Mouse (Mus musculus) adrenal gland, adult 18-20 months (tissue): ENCODE results near the gene Kif3c. TPM values are rescaled to one million over a fixed set of nuclear protein-coding genes. Genes with fewer than 3 reads are reported as not detected.

ENCODE experiments used
- DNase-seq, 2 experiments: peaks; one replicate each; pipeline ENCODE4 v3.0.0; 2021 to 2022; ENCODE audit warnings: low spot score in 2 of 2
- long read RNA-seq, 2 experiments: library from polyadenylated mRNA; stranded (forward); transcript quantifications; one replicate each; pipeline ENCODE4 v2.0.0; 2021
- total RNA-seq, 2 experiments: library from RNA; stranded (reverse); gene quantifications; 1 replicate in 1 of 2; 2 replicates in 1 of 2; pipeline ENCODE4 v1.2.3; 2021

Kif3c gene
- 10 to 100 TPM; 15.0 to 23.6 TPM for total RNA-seq
- long read RNA-seq, experiment 1, full-length matches to known transcripts = 15 of 15 reads
- long read RNA-seq, experiment 1, partial matches to known transcripts = 0 of 15 reads
- long read RNA-seq, experiment 1, other reads (novel, unspliced or antisense) = 0 of 15 reads
- long read RNA-seq, experiment 2, full-length matches to known transcripts = 65 of 78 reads
- long read RNA-seq, experiment 2, partial matches to known transcripts = 7 of 78 reads
- long read RNA-seq, experiment 2, other reads (novel, unspliced or antisense) = 6 of 78 reads

DNA sequence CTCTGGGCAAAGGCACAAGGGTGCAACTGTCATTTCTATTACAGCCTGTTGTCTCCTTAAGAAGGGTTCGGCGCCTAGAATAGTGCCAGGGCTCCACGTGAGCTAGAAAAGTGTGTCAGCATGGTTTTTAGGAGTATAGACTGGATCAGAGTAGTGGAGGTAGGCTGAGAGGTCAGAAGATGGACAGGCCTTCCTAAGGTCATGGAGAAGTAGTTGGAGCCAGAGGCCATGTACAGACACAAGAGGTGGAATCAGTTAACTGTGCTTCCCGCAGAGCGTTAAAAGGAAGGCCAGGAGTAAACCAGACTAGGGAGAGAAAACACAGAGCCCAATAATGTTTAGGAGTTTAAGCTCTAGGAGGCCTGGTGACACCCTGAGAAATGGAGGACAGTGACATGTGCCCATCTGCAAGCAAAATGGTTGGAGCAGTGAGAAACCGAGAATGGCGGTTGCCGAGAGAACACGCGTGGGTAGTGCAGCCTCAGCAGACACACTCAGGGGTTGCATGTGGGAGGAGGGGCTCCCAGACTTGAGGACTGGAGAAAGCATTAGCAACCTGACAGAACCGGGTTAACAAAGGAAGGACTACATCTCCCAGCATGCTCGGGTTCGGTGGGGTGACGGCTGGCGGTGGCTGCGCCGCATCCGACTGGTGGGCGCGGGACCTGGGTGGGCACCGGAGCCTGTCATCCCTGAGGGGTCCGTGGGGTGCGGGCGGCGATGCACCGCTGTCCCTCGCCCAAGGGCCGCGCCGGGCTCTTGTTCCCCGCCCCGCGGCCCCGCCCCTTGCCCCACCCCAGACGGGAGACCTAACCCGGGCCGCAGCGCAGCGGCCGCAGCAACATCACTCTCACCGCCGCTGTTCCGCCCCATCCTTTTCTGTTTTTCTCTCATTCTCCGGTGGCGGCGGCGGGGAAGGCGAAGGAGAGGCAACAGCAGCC is at the start of gene Kif3c:
Gene Kif3c, plus strand, starts transcription at position 625 of the 941 bp plus-strand sequence.
- DNase-seq = peak; percentile 58 to 64

DNA sequence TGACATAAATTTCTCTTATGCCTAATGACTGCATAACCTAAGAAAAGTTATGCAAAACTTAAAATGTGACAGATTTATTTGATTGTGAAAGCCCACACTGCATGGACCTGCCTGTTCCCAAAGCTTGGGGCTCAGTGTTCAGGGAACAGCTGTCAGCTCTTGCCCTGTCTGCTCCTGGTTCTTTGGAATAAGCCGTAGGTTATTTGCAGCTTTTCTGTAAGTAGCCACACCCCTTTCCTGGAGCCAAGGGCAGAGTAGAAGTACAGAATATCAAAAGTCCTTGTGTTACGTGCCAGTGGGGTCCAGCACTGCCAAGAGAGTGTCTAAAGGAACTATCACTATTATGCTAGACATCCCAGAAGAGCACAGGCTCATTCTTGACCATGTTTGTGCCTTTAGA is 48.8 kb upstream of the Kif3c start:
- DNase-seq = no peak

DNA sequence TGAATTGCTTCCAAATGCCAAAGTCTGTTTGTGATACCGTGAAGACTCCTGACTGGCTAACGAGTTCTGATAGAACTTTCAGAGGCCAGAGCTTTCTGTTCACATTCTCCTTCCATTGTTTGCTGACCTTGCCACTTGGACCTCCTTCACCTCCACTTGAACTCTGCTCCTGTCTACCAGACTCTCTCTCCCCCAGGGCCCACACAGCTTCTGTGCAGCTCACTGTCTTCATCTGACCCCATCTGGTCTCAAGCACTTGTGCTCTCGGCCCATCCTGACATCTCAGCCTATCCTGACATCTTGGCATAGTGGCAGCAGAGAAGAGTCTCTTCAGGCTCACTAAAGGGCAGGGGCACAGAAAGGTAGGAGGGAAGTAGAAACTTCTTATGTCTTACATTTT is 48.0 kb upstream of the Kif3c start:
- no peak for DNase-seq

DNA sequence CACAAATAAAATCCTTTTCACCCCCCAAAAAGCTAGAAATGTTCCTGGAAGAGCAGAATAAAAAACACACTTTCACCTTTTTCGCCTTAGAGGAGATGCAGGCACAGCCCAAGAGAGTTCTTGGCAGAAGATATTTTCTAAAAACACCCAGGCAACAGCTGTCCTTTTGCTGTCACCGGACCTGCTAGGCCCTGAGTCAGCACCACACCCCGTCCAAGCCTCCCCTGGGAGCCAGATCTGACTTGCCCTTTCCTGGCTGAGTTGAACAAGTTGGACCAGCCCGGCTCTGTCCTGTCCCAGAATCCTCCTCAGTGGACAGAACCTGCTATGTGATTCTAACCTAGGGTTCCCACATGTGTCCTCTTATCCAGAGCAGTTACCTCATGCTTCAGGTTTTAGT is 45.6 kb upstream of the Kif3c start:
- no peak for DNase-seq

DNA sequence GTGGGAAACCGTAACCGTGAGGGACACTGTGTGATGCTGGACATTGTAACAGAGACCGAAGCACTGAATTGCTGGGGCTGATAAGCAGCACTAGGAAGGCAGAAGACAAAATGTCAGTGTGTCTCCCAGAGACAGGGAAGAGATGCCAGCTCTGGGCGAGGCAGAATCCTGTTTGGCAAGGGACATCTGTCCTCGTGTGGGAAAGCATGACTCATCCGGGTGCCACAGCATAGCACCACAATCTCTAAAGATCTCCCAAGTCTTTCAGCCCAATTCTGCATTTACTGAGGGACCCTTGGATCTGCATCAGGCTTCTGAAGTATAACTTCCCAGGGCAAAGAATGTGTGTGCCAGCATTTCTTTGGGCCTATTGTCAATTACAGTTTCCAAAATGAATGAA is 41.7 kb upstream of the Kif3c start:
- DNase-seq = peak in 1 of 2 experiments; percentile 40

DNA sequence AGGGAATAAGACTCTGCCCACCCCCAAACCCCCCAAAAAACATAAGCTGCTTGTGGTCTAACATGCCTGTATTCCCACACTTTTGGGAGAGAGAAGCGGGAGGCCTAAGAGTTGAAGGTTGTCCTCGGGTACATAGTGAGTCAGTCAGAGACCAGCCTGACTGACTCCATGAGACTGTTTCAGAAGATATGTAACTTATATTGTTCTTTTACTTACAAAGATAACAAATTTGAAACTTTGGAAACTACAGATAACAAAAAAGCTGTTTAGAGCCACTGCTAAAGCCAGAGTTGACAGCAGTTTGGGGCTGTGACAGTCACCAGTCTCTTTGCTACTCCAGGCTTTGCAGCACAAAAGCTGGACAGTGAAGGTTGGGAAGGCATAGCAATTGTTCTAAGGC is 39.7 kb upstream of the Kif3c start:
- DNase-seq = no peak

DNA sequence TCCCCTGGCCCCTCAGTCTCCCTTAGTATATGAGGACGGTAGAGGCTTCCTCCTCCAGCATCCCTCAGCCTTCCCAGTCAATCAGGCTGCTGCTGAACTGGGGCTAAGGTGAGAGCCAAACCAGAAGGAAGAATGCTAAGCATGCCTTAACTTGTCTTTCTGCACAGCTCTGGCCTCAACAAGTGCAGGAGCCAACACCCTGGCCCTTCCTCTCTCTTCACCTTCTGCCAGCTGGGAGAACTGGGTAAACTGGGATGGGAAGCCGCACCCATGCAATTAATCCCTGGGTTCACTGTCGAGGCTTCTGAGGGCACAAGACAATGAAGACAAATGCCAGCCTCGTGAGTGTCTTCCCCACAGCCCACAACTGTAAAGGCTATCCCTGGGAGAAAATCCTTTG is 35.3 kb upstream of the Kif3c start:
- no peak for DNase-seq

DNA sequence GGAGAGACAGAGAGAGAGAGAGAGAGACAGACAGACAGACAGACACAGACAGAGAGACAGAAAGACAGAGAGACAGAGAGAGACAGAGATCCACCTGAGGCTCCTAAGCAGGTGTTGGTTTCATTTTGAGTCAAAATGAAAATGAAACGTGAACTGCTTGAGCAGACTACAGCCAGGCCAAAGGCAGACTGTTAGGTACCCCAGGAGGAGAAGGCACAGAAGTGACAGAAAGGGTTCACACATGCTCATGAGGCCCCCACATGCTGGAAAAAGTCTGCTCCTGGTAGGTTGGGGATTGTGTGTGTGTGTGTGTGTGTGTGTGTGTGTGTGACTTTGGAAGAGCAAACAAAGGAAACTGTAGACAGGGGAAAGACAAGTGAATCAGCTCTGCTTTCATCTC is 26.0 kb upstream of the Kif3c start:
- DNase-seq = no peak

DNA sequence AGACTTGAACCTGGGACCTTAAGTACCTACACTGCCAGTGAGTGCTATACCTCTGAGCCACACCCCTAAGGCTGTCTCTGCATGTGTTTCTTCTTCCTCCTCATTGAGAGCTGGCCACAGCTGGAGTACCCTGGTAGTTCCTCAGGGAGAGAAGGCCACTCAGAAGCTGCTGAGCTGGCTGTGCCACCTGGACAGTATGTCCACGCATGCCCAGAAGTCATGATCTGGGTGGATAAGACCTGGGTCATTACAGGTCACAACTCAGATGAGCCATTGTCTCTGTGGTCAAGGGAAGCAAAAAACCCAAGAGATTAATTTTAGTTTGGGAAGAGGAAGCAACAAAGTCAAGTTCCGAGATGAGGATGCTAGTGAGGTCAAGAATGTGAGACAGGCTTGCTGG is 20.8 kb upstream of the Kif3c start:
- no peak for DNase-seq

DNA sequence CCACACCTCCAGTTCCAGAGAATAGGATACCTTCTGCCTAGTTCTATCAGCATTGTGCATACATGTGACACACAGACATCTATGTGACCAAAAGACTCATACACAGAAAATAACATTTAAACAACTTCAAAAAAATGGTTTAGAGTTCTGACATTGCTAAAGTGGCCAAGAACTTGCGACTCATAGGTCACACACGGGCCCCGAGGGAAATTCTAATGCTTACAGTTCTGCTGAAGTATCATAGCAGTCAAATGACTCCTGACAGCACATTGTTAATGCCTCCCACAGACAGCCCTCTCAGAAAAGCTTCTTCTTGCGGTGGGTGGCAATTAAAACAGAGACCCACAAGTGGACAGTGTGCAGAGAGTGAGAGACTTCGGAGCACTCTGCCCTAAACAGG is 19.9 kb upstream of the Kif3c start:
- no peak for DNase-seq

DNA sequence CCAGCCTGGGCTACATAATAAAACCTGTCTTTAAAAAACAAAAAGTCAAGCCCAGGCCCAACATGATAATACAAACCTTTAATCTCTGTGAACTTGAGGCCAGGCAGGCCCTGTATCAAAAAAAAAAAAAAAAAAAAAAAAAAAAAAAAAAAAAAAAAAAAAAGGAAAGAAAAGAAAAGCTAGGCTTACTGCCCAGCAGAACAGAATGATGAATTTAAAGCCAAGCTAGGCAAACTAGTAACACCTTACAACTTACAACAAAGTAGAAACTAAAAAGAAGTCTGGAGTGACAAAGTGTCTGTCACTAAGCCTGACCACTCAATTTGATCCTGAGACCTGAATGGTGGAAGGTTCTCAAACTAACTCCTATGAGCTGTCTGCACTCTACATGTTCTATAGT is 17.2 kb upstream of the Kif3c start:
- DNase-seq = no peak

DNA sequence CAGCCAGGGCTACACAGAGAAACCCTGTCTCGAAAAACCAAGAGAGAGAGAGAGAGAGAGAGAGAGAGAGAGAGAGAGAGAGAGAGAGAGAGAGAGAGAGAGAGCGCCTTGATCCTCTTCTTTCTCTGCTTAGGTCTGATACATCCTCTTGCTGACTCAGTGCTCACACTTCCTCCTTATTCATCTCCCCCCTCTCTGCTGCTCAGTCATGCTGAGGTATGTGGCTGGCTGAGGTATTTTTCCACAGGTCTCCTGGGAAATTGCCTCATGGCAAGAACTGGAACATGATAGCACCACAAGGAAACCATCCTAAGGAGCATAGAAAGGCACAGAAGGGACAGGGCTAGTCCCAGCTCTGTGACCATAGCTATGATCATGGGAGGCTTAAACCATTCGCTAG is 15.5 kb upstream of the Kif3c start:
- DNase-seq = no peak

DNA sequence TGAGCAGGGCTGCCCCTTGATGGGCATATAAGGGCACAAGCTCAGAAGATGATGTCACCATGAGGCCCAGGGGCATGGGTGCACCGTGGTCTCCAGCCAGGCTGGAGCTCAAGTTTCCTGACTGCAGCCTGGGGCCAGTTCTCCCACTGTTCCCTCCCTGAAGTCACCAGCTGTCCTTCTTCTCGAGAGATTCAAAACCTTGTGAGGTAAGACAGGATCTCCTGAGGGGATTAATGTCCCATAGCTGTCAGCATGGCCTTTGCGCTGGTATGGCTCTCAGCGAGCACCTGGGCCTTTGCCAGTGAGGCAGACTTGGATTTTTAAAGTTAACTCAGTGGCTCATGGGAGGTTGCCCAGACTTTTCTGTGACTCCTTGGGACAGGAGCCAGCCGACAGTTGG is 14.8 kb upstream of the Kif3c start:
- peak in 1 of 2 experiments; percentile 21 for DNase-seq

DNA sequence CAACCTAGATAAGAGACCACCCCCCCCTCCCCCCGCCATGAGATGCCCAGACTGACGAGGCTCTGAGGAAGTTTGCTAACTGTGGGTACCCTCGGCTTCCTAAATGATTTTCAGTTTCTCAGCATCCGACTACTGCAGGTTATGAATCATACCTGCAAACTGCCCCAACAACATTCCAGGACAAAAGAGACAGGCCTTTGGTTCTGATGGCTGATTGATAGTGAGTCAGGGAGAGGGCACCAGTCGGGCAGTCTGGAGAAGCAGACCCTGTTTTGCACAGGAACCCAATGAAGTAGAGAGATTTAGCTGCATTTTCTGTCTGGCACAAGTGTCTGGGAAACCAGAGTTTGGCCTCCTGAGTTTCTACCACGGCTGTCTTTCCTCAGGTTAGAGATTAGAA is 12.7 kb upstream of the Kif3c start:
- no peak for DNase-seq

DNA sequence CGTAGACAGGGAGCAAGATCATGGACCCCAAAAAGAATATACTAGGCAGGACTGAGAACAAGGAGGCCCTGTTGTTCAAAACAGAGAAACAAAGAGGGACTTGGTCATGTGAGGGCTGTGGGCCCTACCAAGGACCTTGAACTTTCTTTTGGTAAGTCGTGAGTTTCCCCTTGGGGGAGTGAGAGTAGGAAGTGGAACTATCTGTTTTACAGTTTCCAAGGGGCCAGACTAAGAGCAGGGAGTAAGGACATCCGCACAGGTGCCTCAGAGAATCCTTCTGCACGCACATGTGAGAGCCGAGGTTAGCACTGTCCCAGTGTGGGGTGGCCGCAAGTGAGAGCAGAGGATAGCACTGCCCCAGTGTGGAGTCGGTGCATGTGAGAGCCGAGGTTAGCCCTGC is 9.9 kb upstream of the Kif3c start:
- no peak for DNase-seq

DNA sequence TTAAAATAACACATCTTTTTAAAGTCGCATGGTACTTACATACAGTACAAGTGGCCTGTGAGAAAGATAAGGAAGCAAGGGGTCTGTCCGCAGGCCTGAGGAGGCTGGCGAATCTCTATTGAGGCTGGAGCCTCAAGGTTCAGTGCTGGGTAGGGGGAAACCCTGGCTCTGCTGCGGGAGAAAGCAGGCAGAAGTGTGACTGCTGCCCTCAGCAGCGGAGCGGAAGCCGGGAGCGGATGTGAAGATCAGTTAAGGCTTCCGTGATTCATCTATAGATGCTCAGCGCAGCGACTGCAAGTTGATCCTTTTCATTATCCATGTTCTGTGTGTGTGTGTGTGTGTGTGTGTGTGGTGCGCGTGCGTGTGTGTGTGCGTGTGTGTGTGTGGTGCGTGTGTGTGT is 8.1 kb upstream of the Kif3c start:
- no peak for DNase-seq

DNA sequence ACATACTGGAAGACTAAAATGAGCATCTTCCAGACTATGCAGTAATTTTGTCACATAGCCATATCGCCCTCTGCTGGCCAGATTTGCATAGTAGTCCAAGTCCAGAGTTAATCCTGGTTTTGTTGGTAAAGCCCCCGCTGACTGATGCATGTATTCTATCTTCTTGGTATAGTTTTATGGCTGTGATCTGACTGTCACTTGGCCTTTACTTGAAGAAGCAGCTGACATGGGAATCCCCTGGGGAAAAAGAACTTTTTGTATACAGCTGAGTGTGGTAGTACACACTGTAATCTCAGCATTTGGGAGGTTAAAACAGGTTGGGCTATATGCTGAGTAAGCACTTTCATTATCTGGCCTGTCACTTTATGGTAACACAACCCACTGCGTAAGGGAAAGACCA is 5.6 kb upstream of the Kif3c start:
- peak; percentile 83 to 85 for DNase-seq

DNA sequence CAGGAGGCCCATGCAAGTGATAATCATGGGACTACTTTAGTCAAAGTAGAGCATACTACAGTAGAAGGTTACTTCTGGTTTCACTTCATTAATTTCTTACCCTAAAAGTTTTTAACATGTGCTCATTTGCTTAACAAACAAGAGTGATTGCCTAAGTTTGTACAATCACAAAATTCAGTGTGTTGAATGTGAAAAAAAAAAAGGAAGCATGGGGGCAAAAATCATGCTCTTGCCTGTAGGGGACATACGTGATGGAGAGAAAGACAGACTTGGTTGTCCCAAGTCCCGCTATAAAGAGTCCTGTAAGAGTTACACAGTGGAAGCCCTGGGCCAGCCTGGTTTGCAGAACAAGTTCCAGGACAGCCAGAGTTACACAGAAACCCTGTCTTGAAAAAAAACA is 4.9 kb upstream of the Kif3c start:
- DNase-seq = no peak

DNA sequence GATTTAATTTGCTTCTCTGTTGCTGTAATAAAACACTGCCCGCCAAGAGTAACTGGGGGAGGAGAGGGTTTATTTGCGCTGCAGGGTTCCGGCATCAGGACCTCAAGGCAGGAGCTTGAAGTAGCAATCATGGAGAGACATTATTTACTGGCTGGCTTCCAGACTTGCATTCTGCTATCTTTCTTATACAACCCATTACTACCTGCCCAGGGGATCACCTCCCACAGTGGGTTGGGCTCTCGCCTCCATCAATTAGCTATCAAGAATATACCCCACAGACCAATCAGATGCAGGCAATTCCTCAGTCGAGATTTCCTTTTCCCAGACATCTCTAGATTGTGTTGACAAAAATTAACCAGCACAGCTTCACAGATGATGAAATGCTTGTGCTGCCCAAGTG is 856 bp upstream of the Kif3c start:
- no peak for DNase-seq

DNA sequence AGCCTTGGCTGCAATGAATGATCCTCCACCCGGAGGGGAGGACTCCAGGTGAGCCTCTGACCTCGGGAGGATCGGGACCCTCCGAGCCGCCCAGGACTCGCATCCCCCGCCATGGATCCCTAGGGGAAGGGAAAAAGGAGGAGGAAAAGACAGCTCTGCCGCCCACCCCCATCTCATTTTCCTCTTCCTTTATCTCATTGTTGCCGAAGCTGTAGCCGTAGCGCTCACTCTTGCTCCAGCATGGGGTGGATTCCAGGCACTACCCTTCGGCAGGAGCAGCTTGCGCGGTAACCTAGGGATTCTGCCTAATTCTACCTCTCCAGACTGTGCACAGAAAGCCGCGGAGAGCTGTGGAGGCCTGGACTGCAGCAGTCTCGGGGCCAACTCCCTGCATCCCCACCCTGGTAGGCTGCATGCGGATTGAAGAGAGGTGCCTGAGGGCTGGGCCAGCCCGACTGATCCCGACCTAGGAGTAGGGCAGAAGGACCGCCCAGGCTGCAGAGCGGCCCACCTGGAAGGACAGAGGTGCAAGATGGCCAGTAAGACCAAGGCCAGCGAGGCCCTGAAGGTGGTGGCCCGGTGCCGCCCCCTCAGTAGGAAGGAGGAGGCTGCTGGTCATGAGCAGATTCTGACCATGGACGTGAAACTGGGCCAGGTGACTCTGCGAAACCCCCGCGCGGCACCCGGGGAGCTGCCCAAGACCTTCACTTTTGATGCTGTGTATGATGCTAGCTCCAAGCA is 687 bp downstream of the Kif3c start:
- peak in 1 of 2 experiments; percentile 32 for DNase-seq

DNA sequence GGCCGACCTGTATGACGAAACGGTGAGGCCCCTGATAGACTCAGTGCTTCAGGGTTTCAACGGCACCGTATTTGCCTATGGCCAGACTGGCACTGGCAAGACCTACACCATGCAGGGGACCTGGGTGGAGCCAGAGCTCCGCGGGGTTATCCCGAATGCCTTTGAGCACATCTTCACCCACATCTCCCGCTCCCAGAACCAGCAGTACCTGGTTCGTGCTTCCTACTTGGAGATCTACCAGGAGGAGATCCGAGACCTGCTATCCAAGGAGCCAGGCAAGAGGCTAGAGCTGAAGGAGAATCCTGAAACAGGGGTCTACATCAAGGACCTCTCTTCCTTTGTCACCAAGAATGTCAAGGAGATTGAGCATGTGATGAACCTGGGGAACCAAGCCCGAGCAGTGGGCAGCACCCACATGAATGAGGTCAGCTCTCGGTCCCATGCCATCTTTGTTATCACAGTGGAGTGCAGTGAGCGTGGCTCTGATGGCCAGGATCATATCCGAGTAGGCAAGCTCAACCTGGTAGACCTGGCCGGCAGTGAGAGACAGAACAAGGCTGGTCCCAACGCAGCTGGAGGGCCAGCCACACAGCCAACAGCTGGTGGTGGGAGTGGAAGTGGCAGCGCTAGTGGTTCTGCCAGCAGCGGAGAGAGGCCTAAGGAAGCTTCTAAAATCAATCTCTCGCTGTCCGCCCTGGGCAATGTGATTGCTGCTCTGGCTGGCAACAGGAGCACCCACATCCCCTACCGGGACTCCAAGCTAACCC is 1.4 kb downstream of the Kif3c start:
- DNase-seq = no peak
